Mouse (Mus musculus): ENCODE results near the gene Mlf2. TPM values are rescaled to one million over a fixed set of nuclear protein-coding genes. Genes with fewer than 3 reads are reported as not detected.

Gene Mlf2
- polyA plus RNA-seq (2012; rRNA removed): 582 and 592 TPM in 2 replicates

DNA sequence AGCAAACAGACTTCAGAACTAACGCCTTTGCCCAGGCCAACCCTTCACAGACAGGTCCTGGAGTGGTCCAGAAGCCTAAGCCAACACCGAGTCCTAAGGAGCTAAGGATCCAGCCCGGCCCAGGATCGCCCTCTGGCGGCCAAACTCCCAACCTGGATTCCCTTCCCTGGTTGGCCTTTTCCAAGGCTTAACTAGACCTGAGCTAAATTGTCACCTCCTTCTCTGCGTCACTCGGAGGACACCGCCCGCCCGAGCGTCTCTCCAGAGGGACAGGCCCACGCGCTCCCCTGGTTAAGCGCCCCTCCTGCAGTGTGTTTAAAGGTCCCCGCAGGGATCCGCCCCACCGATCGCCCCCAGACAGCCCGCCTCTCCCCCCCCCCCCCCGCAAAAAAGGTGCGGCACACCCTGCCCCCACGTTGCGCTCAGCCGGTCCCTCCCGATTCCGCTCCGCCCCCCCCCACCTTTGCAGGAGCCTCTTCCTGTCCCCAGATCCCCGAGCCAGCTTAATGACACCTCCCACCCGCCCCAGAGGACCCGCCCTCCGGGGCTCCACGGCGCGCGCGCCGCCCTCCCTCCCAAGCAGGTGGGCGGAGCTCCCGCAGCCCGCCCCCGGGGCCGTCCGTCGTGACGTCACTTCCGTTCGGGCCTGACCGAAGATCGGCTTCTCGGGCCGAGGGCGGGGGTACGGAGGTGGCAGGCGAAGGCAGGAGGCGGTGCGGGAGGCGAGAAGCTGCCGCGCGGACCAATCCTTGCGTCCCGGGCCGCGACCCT lies at the start of gene Mlf2:
Gene Mlf2 (plus strand): TSS at position 633 of the 771 bp plus-strand sequence.

DNA sequence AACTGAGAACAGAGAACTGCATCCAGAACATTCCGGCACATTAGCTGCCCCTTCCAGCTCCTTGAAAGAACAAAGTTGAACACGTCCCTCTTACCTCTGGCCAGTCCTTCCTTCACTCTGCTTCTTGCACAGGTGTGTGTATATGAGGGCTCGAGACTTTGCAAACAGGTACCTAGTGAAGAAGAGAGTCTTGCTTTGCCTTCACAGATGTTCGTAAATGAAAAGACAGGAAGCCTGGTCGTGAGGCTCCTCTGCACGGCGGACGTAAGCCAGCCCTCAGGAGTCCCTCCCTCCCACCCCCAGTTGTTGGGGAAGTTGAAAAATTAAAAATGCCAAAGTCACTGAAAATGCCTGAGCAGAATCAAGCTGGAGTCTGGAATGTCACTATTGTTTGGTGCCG lies 43.2 kb upstream of the Mlf2 start, which contains the start of gene Cd4:
Gene Cd4 (minus strand): TSS at position 236 of the 400 bp plus-strand sequence.

DNA sequence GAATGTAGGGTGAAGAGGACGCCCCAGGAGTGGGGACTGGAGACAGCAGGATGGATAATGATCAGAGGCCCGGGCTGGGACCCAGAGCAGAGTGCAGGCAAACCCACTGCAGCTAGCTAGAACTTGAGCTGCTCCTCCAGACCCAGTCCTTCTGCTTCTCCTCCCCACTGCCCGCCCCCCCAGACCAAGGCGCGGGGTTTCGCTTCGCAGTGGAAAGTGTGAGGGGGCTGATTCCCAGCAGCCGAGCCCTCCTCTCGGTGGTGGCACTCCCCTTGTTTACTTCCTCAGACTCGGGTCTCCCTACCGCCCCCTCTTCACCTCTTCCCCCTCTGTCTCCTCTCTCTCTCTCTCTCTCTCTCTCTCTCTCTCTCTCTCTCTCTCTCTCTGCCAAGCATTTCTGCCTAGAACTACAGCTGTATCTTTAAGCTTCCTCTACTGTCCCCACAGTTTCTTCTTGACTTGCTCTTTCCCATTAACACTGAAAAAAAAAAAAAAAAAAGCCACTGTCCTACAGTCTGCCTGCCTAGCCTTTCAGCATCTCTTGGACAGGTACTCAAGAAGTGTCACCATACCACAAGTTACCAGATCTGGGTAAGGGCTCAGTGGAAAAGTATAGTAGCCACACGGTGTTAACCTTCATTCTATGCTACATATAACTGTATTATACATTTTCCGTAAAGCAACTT lies 19.5 kb upstream of the Mlf2 start, which contains the start of gene Lag3:
Gene Lag3 (minus strand): TSS at position 173 of the 686 bp plus-strand sequence.

DNA sequence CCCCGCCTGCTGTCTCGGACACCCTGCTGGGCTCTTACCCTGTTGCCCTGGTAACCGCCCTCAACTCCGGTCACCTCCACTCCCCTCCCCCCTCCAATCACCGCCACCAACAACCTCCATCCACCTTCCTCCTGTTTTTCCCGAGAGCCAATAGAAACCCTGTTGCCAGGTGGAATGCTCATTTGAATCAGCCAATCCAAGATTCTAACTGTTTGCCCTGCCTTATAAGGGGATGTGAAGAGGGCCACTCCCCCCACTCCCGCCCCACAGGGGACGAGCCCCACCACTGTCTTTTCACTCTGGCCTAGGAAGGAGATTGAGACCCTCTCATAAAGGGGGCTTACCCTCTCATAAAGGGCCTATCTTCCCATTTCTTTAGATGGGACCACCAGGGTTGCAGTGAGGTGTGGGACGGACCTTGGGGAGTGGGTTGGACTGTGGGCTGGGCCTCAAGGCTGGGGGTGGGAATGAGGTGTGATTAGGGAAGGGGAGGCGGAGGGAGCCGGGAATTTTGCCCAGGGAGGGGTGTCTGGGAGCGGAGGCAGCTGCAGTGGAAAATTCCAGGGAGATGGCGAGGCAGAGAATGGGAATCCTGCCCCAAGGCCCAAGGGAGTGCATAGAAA lies 11.4 kb upstream of the Mlf2 start, which contains the start of gene Ptms:
Gene Ptms (minus strand): TSS at position 409 of the 623 bp plus-strand sequence.

DNA sequence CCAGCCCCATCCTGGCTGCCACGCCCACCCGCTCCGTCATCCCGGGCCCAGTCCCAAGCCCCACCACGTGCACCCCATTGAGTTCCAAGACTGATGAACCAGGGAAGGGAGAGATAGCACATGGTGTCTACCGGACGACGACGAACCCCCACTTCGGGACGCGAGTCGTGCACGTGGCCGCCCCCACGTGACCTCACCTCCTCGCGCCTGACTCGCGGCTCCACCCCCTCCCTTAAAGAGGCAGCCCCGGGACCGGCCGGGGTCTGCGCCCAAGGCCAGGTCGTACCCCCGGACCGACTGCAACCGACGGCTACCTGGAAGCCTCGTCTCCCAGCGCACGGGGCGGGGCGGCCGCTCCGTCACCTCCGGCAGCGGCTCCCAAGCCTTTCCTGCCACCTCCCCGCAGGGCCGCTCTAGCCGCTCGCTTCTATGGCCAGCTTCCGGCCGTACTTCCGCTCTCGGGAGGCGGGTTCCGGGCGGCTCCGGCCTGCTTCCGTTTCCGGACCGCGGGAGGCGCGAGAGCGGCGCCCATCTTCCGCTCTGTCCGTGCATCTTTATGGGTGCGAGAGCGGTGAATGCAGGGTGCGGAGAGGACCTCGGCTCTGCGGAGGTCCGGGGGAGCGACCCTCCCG lies 34.0 kb downstream of the Mlf2 start, which contains the start of gene Cops7a:
Gene Cops7a (minus strand): TSS at position 451 of the 632 bp plus-strand sequence.

Other genes with a start within 250 kb of the Mlf2 start
- 93.9 and 100 TPM in 2 replicates for gene Emg1, start 219.2 kb upstream of the Mlf2 start, polyA plus RNA-seq (2012; rRNA removed)
- 139 and 149 TPM in 2 replicates for gene Phb2, start 219.1 kb upstream of the Mlf2 start, polyA plus RNA-seq (2012; rRNA removed)
- gene Ptpn6, start 192.7 kb upstream of the Mlf2 start, polyA plus RNA-seq (2012; rRNA removed): 2.6 and 2.9 TPM in 2 replicates
- gene Grcc10, start 190.0 kb upstream of the Mlf2 start, polyA plus RNA-seq (2012; rRNA removed): 564 and 575 TPM in 2 replicates
- not detected in 2 replicates for gene Gm45234, start 175.4 kb upstream of the Mlf2 start, polyA plus RNA-seq (2012; rRNA removed)
- 53.4 and 64.6 TPM in 2 replicates for gene Atn1, start 174.9 kb upstream of the Mlf2 start, polyA plus RNA-seq (2012; rRNA removed)
- gene Eno2, start 161.7 kb upstream of the Mlf2 start, polyA plus RNA-seq (2012; rRNA removed): 119 and 125 TPM in 2 replicates
- 8.5 and 10.6 TPM in 2 replicates for gene Lrrc23, start 151.7 kb upstream of the Mlf2 start, polyA plus RNA-seq (2012; rRNA removed)
- gene Spsb2, start 122.7 kb upstream of the Mlf2 start, polyA plus RNA-seq (2012; rRNA removed): 4.8 and 7.0 TPM in 2 replicates
- 410 and 448 TPM in 2 replicates for gene Tpi1, start 117.1 kb upstream of the Mlf2 start, polyA plus RNA-seq (2012; rRNA removed)
- gene Usp5, start 101.9 kb upstream of the Mlf2 start, polyA plus RNA-seq (2012; rRNA removed): 147 and 151 TPM in 2 replicates
- 23.5 and 24.3 TPM in 2 replicates for gene Cdca3, start 101.8 kb upstream of the Mlf2 start, polyA plus RNA-seq (2012; rRNA removed)
- 0.63 and 2.5 TPM in 2 replicates for gene Gnb3, start 91.1 kb upstream of the Mlf2 start, polyA plus RNA-seq (2012; rRNA removed)
- 140 and 149 TPM in 2 replicates for gene P3h3, start 73.6 kb upstream of the Mlf2 start, polyA plus RNA-seq (2012; rRNA removed)
- 132 and 136 TPM in 2 replicates for gene Gpr162, start 67.4 kb upstream of the Mlf2 start, polyA plus RNA-seq (2012; rRNA removed)
- 0.13 and 0.17 TPM in 2 replicates for gene Cd4, start 43.2 kb upstream of the Mlf2 start, polyA plus RNA-seq (2012; rRNA removed)
- 2.9 and 3.3 TPM in 2 replicates for gene Lag3, start 19.7 kb upstream of the Mlf2 start, polyA plus RNA-seq (2012; rRNA removed)
- gene Ptms, start 11.3 kb upstream of the Mlf2 start, polyA plus RNA-seq (2012; rRNA removed): 1,878 and 2,539 TPM in 2 replicates
- gene Cops7a, start 34.2 kb downstream of the Mlf2 start, polyA plus RNA-seq (2012; rRNA removed): 141 and 143 TPM in 2 replicates
- 66.2 and 72.7 TPM in 2 replicates for gene Pianp, start 65.3 kb downstream of the Mlf2 start, polyA plus RNA-seq (2012; rRNA removed)
- 71.6 and 74.2 TPM in 2 replicates for gene Zfp384, start 77.8 kb downstream of the Mlf2 start, polyA plus RNA-seq (2012; rRNA removed)
- gene Ing4, start 108.4 kb downstream of the Mlf2 start, polyA plus RNA-seq (2012; rRNA removed): 120 and 130 TPM in 2 replicates
- 24.3 and 28.5 TPM in 2 replicates for gene Acrbp, start 118.3 kb downstream of the Mlf2 start, polyA plus RNA-seq (2012; rRNA removed)
- 0.82 and 0.98 TPM in 2 replicates for gene Lpar5, start 136.5 kb downstream of the Mlf2 start, polyA plus RNA-seq (2012; rRNA removed)
- gene Chd4, start 164.6 kb downstream of the Mlf2 start, polyA plus RNA-seq (2012; rRNA removed): 65.2 and 67.5 TPM in 2 replicates
- gene Nop2, start 200.5 kb downstream of the Mlf2 start, polyA plus RNA-seq (2012; rRNA removed): 34.2 and 34.6 TPM in 2 replicates
- gene Iffo1, start 213.9 kb downstream of the Mlf2 start, polyA plus RNA-seq (2012; rRNA removed): 28.2 and 29.8 TPM in 2 replicates
- gene Gapdh, start 235.1 kb downstream of the Mlf2 start, polyA plus RNA-seq (2012; rRNA removed): 3,044 and 3,218 TPM in 2 replicates